Mouse (Mus musculus): ENCODE data around the gene Vpreb2. TPM values are rescaled to one million over a fixed set of nuclear protein-coding genes. Genes with fewer than 3 reads are reported as not detected.
A peak's percentile ranks its signal among the peaks of the same experiment; 100 is the strongest.
"Not testable (repeated sequence)": the region's sequence is repeated elsewhere in the genome, so short reads cannot be mapped to it uniquely, and the experiment has no call there.

Gene Vpreb2
- total and polyA plus RNA-seq, 2 experiments from 2014 or later = not detected

GRCm38 (mm10) chr16:17983201-17983600, 3.0 kb downstream of the Vpreb2 start:
- Histone ChIP-seq H3K9ac (replicated peaks; ENCODE audit: low read depth, low read length) (no peak overlapping the region), H3K4me1 (ENCODE audit: control insufficient read depth, insufficient read depth) (0 out of 2 replicates have a peak, but pooled peaks cover 3% of the 10 kb centered on the region), H3K4me3 (ENCODE audit: low read depth, low read length) (no peak overlapping the region), H3K4me2 (ENCODE audit: low read depth, low read length) (no peak overlapping the region), H3K36me3 (replicated peaks; ENCODE audit: control insufficient read depth, insufficient read depth, low read length) (no peaks in the 10 kb centered on the region), H3K27ac (ENCODE audit: low read depth) (no peak overlapping the region), H3K27me3 (ENCODE audit: control insufficient read depth, insufficient read depth, low read length) (no peaks in the 10 kb centered on the region), H3K9me3 (replicated peaks; ENCODE audit: control insufficient read depth, low read length) (no peaks in the 10 kb centered on the region)
- 80% methylated on average over 2 of the region's 2 CpGs for WGBS
- no peak for DNase-seq (ENCODE audit: low spot score)
- no peak for ATAC-seq (ENCODE audit: insufficient read depth, low read depth)
- no peak for TF ChIP-seq EP300 (IDR thresholded peaks at IDR 0.05; ENCODE audit: low read depth)
- TF ChIP-seq CTCF (IDR thresholded peaks at IDR 0.05; ENCODE audit: low read depth) = no peak

DNA sequence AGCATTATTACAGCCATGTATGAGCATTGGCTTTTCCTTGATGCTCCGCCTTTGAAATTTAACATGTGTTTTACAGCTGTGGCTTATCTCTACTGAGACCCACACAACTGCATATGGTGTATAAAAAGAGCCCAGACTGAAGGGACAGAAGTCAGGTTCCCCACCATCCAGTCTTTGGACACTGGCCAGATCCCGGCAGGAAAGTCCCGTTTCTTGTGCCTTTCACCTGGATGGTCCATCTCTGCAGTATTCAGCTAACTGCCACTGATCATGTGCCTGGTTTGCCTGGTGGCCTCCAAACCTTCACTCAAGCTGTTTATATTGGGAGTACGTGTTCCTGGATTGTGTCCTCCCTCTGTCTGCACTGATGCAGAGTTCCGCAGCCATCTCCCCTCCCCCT, 4.0 kb downstream of the Vpreb2 start:
- Histone ChIP-seq H3K4me2 (ENCODE audit: low read depth, low read length) (no peak overlapping the region), H3K9me3 (replicated peaks; ENCODE audit: control insufficient read depth, low read length) (no peaks in the 10 kb centered on the region), H3K4me3 (ENCODE audit: low read depth, low read length) (no peak overlapping the region), H3K36me3 (replicated peaks; ENCODE audit: control insufficient read depth, insufficient read depth, low read length) (no peaks in the 10 kb centered on the region), H3K4me1 (ENCODE audit: control insufficient read depth, insufficient read depth) (0 out of 2 replicates have a peak, but pooled peaks cover 3% of the 10 kb centered on the region), H3K27ac (ENCODE audit: low read depth) (no peak overlapping the region), H3K27me3 (ENCODE audit: control insufficient read depth, insufficient read depth, low read length) (no peaks in the 10 kb centered on the region), H3K9ac (replicated peaks; ENCODE audit: low read depth, low read length) (no peak overlapping the region)
- WGBS = 64% methylated on average over 5 of the region's 5 CpGs
- ATAC-seq (ENCODE audit: insufficient read depth, low read depth) (no peak), DNase-seq (ENCODE audit: low spot score) (no peak)
- TF ChIP-seq CTCF (IDR thresholded peaks at IDR 0.05; ENCODE audit: low read depth) (no peak), EP300 (IDR thresholded peaks at IDR 0.05; ENCODE audit: low read depth) (no peak)

DNA sequence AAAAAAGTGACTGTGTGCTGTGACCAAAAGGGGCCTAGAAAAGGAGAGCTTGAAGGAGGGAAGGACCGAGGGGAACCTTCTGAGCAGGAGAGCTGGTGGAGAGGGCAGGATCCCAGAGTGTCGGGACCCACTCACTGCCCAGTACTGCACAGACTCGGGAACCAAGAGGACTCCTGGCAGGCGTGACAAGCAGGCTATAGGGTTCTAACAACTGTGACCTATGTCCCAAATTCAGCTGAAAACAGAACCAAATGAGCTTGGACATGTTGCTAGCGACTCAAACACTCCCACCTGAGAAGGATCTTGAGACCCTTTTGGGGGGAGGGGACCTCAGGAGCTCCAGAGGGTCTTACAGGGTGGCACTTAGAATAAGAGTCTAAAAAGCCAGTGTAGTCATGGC, 4.8 kb downstream of the Vpreb2 start:
- Histone ChIP-seq H3K27ac (ENCODE audit: low read depth) (no peak overlapping the region), H3K4me1 (ENCODE audit: control insufficient read depth, insufficient read depth) (0 out of 2 replicates have a peak, but pooled peaks cover 3% of the 10 kb centered on the region), H3K9ac (replicated peaks; ENCODE audit: low read depth, low read length) (no peak overlapping the region), H3K4me2 (ENCODE audit: low read depth, low read length) (no peak overlapping the region), H3K9me3 (replicated peaks; ENCODE audit: control insufficient read depth, low read length) (peaks cover 4% of the 10 kb centered on the region), H3K4me3 (ENCODE audit: low read depth, low read length) (no peak overlapping the region), H3K36me3 (replicated peaks; ENCODE audit: control insufficient read depth, insufficient read depth, low read length) (no peaks in the 10 kb centered on the region), H3K27me3 (ENCODE audit: control insufficient read depth, insufficient read depth, low read length) (no peaks in the 10 kb centered on the region)
- TF ChIP-seq EP300 (IDR thresholded peaks at IDR 0.05; ENCODE audit: low read depth) (no peak), CTCF (IDR thresholded peaks at IDR 0.05; ENCODE audit: low read depth) (no peak)
- 54% methylated on average over 5 of the region's 5 CpGs for WGBS
- no peak for ATAC-seq (ENCODE audit: insufficient read depth, low read depth)
- DNase-seq (ENCODE audit: low spot score) = no peak

GRCm38 (mm10) chr16:17986456-17987132, 6.4 kb downstream of the Vpreb2 start:
- Histone ChIP-seq H3K4me2 (ENCODE audit: low read depth, low read length) (peak overlapping the region; percentile 15; the same call in 1 of the 2 replicates), H3K9ac (replicated peaks; ENCODE audit: low read depth, low read length) (peak overlapping the region; percentile 26; the same call in 1 of the 2 replicates), H3K36me3 (replicated peaks; ENCODE audit: control insufficient read depth, insufficient read depth, low read length) (no peaks in the 10 kb centered on the region), H3K4me3 (ENCODE audit: low read depth, low read length) (no peak overlapping the region), H3K9me3 (replicated peaks; ENCODE audit: control insufficient read depth, low read length) (peaks cover 7% of the 10 kb centered on the region), H3K4me1 (ENCODE audit: control insufficient read depth, insufficient read depth) (0 out of 2 replicates have a peak, but pooled peaks cover 3% of the 10 kb centered on the region), H3K27me3 (ENCODE audit: control insufficient read depth, insufficient read depth, low read length) (no peaks in the 10 kb centered on the region), H3K27ac (ENCODE audit: low read depth) (no peak overlapping the region)
- DNase-seq (ENCODE audit: low spot score) (peak; percentile 69), ATAC-seq (ENCODE audit: insufficient read depth, low read depth) (peak; percentile 73; the same call in 1 of the 2 replicates)
- 39% methylated on average over 10 of the region's 10 CpGs for WGBS
- TF ChIP-seq CTCF (IDR thresholded peaks at IDR 0.05; ENCODE audit: low read depth) (peak; percentile 80), EP300 (IDR thresholded peaks at IDR 0.05; ENCODE audit: low read depth) (no peak)

DNA sequence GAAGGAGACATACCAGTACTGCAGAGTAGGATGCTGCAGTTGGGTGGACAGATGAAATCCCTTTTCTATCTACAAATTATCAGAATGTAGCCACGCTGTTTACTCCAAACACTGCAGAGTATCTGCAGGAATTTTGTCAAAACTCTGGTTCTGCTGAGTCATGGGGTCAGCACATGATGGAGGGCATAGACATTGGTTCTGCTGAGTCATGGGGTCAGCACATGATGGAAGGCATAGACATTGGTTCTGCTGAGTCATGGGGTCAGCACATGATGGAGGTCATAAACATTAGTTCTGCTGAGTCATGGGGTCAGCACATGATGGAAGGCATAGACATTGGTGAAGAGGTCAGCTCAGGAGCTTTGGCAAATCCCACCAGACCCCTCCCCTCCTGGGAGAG, 7.5 kb downstream of the Vpreb2 start:
- Histone ChIP-seq H3K27me3 (ENCODE audit: control insufficient read depth, insufficient read depth, low read length) (no peaks in the 10 kb centered on the region), H3K4me1 (ENCODE audit: control insufficient read depth, insufficient read depth) (0 out of 2 replicates have a peak, but pooled peaks cover 3% of the 10 kb centered on the region), H3K36me3 (replicated peaks; ENCODE audit: control insufficient read depth, insufficient read depth, low read length) (no peaks in the 10 kb centered on the region), H3K27ac (ENCODE audit: low read depth) (no peak overlapping the region), H3K4me2 (ENCODE audit: low read depth, low read length) (no peak overlapping the region), H3K9me3 (replicated peaks; ENCODE audit: control insufficient read depth, low read length) (peaks cover 14% of the 10 kb centered on the region), H3K9ac (replicated peaks; ENCODE audit: low read depth, low read length) (no peak overlapping the region), H3K4me3 (ENCODE audit: low read depth, low read length) (no peak overlapping the region)
- WGBS = 67% methylated on average over 1 of the region's 1 CpGs
- TF ChIP-seq CTCF (IDR thresholded peaks at IDR 0.05; ENCODE audit: low read depth) = no peak
- TF ChIP-seq EP300 (IDR thresholded peaks at IDR 0.05; ENCODE audit: low read depth) = no peak
- DNase-seq (ENCODE audit: low spot score) (no peak), ATAC-seq (ENCODE audit: insufficient read depth, low read depth) (no peak)

DNA sequence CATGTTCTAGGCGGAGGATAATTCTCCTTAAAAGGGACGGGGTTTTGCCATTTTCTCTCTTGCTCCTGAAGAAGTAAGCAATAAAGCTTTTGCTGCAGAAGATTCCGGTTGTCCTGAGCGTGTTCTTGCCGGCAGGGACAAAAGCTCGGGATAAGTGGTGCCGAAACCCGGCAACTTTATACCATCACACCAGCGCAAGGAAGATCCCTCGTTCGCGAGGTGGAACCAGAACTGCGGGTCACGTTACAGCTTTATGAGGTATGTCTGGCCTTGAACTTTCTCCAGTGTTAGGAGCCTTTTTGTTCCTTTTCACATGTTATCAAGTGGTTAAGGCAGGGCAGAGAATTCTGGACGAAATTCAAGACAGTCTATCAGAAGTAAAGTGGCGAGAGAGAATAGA, 12.1 kb downstream of the Vpreb2 start:
- not testable (repeated sequence) for H3K27ac ChIP-seq (ENCODE audit: low read depth); H3K4me1 ChIP-seq (ENCODE audit: control insufficient read depth, insufficient read depth); ATAC-seq (ENCODE audit: insufficient read depth, low read depth); H3K4me2 ChIP-seq (ENCODE audit: low read depth, low read length); H3K4me3 ChIP-seq (ENCODE audit: low read depth, low read length); H3K27me3 ChIP-seq (ENCODE audit: control insufficient read depth, insufficient read depth, low read length); H3K36me3 ChIP-seq (replicated peaks; ENCODE audit: control insufficient read depth, insufficient read depth, low read length); DNase-seq (ENCODE audit: low spot score); H3K9ac ChIP-seq (replicated peaks; ENCODE audit: low read depth, low read length)
- peaks cover 14% of the 10 kb centered on the region for H3K9me3 ChIP-seq (replicated peaks; ENCODE audit: control insufficient read depth, low read length)
- WGBS = 89% methylated on average over 16 of the region's 16 CpGs

Data from heart, postnatal 0 days (tissue).